Mouse (Mus musculus) stomach, embryonic 15.5 days (tissue): ENCODE results near the gene Mbnl2. TPM values are rescaled to one million over a fixed set of nuclear protein-coding genes. Genes with fewer than 3 reads are reported as not detected.

ENCODE experiments used
- ATAC-seq: fragments of 200-750 bp; cut with Nextera tagmentation; 2 replicates; pipeline ENCODE4 v1.8.0; 2017; ENCODE audit warnings: low read depth, moderate number of reproducible peaks, moderate TSS enrichment; ENCODE audit not compliant: insufficient read depth, low FRiP score
- H3K27ac ChIP-seq: fragments of 300-500 bp; sonication (generic); 2 replicates; pipeline ENCODE4 v1.5.1; 2015; ENCODE audit warnings: mild to moderate bottlenecking, inconsistent platforms
- H3K27me3 ChIP-seq: fragments of 300-500 bp; sonication (generic); replicated peaks from 2 replicates; pipeline ENCODE4 v1.6.1; 2015; ENCODE audit warnings: inconsistent platforms
- H3K36me3 ChIP-seq: fragments of 300-500 bp; sonication (generic); 2 replicates; pipeline ENCODE4 v1.6.1; 2015; ENCODE audit warnings: inconsistent platforms
- H3K4me1 ChIP-seq: fragments of 300-500 bp; sonication (generic); 2 replicates; pipeline ENCODE4 v1.6.1; 2015; ENCODE audit warnings: inconsistent platforms
- H3K4me2 ChIP-seq: fragments of 300-500 bp; sonication (generic); 2 replicates; pipeline ENCODE4 v1.6.1; 2015; ENCODE audit warnings: mild to moderate bottlenecking, inconsistent platforms
- H3K4me3 ChIP-seq: fragments of 300-500 bp; sonication (generic); replicated peaks from 2 replicates; pipeline ENCODE4 v1.5.1; 2015; ENCODE audit warnings: inconsistent platforms
- H3K9ac ChIP-seq: fragments of 300-500 bp; sonication (generic); 2 replicates; pipeline ENCODE4 v1.6.1; 2015; ENCODE audit warnings: inconsistent platforms
- H3K9me3 ChIP-seq: fragments of 300-500 bp; sonication (generic); 2 replicates; pipeline ENCODE4 v1.6.1; 2016; ENCODE audit warnings: inconsistent platforms
- WGBS: fragments of 180-500 bp; shearing (Covaris S2); methylation state at CpG from one replicate; pipeline ENCODE4 v1.1.7; 2015; 5-methylcytosine and 5-hydroxymethylcytosine counted together
- polyA plus RNA-seq: library from polyadenylated mRNA; unstranded; fragments of >200 nt; fragmentation: Nextera tagmentation; extraction: Ambion mirVana; gene quantifications from 2 replicates; pipeline ENCODE4 v1.2.1, GENCODE M21; 2015

Gene Mbnl2
- polyA plus RNA-seq, 1 experiment from 2014 or later: 109 TPM

DNA sequence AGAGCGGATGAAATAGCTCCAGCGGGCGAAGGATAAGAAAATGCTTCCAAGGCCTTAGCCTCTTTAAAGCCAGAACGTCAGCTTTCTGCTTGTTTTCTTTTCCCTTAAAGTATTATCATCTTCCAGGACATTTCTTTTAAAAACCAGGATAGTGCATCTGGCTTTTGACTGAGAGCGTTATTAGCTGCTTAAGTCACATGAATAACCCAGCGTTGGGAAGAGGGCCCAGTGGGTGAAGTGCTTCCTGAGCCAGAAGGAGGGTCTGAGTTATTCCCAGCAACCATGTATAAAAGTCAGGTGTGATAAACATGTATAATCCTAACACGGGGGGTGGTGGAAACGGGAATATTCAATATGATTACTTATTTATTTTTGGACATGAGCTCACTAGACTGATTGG is 61.4 kb downstream of the Mbnl2 start:
- no peak for ATAC-seq
- H3K4me1 ChIP-seq: peaks cover 17% of the 10 kb centered on the region
- WGBS: 59% methylated on average over 8 of the region's 8 CpGs
- H3K9me3 ChIP-seq: no peaks in the 10 kb centered on the region
- no peaks in the 10 kb centered on the region for H3K36me3 ChIP-seq
- no peak overlapping the region for H3K4me3 ChIP-seq
- no peak overlapping the region for H3K9ac ChIP-seq
- no peaks in the 10 kb centered on the region for H3K27me3 ChIP-seq
- 0 out of 2 replicates have a peak overlapping the region, but pooled peaks have one; percentile 3 for H3K27ac ChIP-seq
- no peak overlapping the region for H3K4me2 ChIP-seq

GRCm38 (mm10) chr14:120337731-120338462 is 62.4 kb downstream of the Mbnl2 start:
- H3K36me3 ChIP-seq: no peaks in the 10 kb centered on the region
- H3K27ac ChIP-seq: peak overlapping the region; percentile 67
- H3K9ac ChIP-seq: no peak overlapping the region
- peak; percentile 65 for ATAC-seq
- H3K4me2 ChIP-seq: no peak overlapping the region
- WGBS: 35% methylated on average over 7 of the region's 7 CpGs
- no peak overlapping the region for H3K4me3 ChIP-seq
- H3K9me3 ChIP-seq: no peaks in the 10 kb centered on the region
- no peaks in the 10 kb centered on the region for H3K27me3 ChIP-seq
- peaks cover 17% of the 10 kb centered on the region for H3K4me1 ChIP-seq

DNA sequence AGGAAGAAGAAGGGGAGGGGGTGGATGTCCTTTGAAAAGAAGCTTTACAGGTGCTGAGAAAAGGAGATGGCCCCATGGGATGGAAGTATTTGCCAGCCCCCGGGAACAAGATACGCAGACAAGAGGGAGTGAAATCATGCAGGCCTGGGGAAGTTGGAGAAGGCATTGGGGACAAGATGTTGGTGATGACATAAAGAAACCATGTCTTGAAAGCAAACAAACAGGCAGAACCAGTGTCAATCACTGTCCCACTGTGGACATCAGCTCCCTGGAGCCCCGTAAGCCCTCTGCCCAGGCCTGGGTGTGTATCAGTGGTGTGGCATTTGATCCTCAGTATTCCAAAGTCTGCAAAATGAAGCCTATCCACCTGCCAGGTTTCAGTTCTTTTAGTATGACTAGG is 63.2 kb downstream of the Mbnl2 start:
- no peak for ATAC-seq
- H3K4me2 ChIP-seq: no peak overlapping the region
- H3K36me3 ChIP-seq: no peaks in the 10 kb centered on the region
- no peak overlapping the region for H3K4me3 ChIP-seq
- H3K4me1 ChIP-seq: peaks cover 14% of the 10 kb centered on the region
- no peak overlapping the region for H3K9ac ChIP-seq
- H3K9me3 ChIP-seq: no peaks in the 10 kb centered on the region
- no peaks in the 10 kb centered on the region for H3K27me3 ChIP-seq
- 0 out of 2 replicates have a peak overlapping the region, but pooled peaks have one; percentile 67 for H3K27ac ChIP-seq
- 61% methylated on average over 3 of the region's 3 CpGs for WGBS

DNA sequence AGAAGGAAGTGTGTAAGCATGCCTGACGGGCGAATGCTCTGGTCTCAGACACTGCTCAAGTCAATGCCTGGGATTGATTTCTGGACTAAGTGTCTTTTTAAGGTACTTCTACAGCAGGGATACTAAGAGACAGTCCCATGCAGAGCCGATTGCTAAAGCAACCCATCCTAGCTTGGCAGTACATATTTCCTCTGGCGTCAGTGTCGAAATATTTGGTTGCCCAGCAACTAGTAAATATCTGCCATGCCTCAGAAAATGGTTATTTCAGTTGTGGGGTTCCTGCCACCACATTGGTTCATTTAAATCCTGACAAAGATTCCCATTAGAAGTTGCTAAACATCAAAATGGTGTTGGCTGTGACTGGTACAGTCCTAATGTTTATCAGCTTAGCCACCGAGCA is 66.4 kb downstream of the Mbnl2 start:
- Histone ChIP-seq H3K9ac (no peak overlapping the region), H3K9me3 (no peaks in the 10 kb centered on the region), H3K4me2 (no peak overlapping the region), H3K4me1 (0 out of 2 replicates have a peak, but pooled peaks cover under 1% of the 10 kb centered on the region), H3K27me3 (no peaks in the 10 kb centered on the region), H3K4me3 (no peak overlapping the region), H3K36me3 (peaks cover 2% of the 10 kb centered on the region; the same call in 1 of the 2 replicates), H3K27ac (peak overlapping the region; percentile 57; the same call in 1 of the 2 replicates)
- 73% methylated on average over 6 of the region's 6 CpGs for WGBS
- no peak for ATAC-seq

GRCm38 (mm10) chr14:120342321-120342720 is 66.9 kb downstream of the Mbnl2 start:
- 50% methylated on average over 7 of the region's 7 CpGs for WGBS
- H3K9me3 ChIP-seq: no peaks in the 10 kb centered on the region
- H3K9ac ChIP-seq: no peak overlapping the region
- H3K4me3 ChIP-seq: no peak overlapping the region
- H3K27me3 ChIP-seq: no peaks in the 10 kb centered on the region
- no peak overlapping the region for H3K27ac ChIP-seq
- peaks cover 2% of the 10 kb centered on the region; the same call in 1 of the 2 replicates for H3K36me3 ChIP-seq
- peak; percentile 15; the same call in 1 of the 2 replicates for ATAC-seq
- no peak overlapping the region for H3K4me2 ChIP-seq
- H3K4me1 ChIP-seq: no peaks in the 10 kb centered on the region

DNA sequence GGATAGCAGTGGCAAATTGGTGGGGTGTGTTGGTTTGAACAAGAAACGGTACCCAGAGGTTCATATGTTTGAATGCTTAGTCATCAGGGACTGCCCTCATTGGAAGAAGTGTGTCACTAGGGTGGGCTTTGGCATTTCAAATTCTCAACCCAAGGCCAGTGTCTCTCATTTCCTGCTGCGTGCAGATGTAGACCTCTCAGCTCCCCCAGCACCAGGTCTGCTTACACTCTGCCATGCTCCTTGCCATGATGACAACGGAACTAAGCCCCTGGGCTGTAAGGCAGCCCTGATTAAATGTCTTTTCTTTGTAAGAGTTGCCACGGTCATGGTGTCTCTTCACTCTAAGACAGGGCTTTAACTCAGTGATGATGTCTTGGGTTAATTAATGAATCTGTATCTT is 69.2 kb downstream of the Mbnl2 start:
- H3K4me3 ChIP-seq: no peak overlapping the region
- 90% methylated on average over 4 of the region's 4 CpGs for WGBS

GRCm38 (mm10) chr14:120347410-120348315 is 72.2 kb downstream of the Mbnl2 start:
- Histone ChIP-seq H3K36me3 (peaks cover 2% of the 10 kb centered on the region; the same call in 1 of the 2 replicates), H3K4me3 (no peak overlapping the region), H3K9ac (no peak overlapping the region), H3K9me3 (no peaks in the 10 kb centered on the region), H3K4me2 (no peak overlapping the region), H3K27ac (no peak overlapping the region), H3K27me3 (no peaks in the 10 kb centered on the region), H3K4me1 (peaks cover 6% of the 10 kb centered on the region; the same call in 1 of the 2 replicates)
- no peak for ATAC-seq
- 77% methylated on average over 11 of the region's 11 CpGs for WGBS

More for the DNA sequence above, 69.2 kb downstream of the Mbnl2 start:
- no peaks in the 10 kb centered on the region for H3K9me3 ChIP-seq
- H3K4me2 ChIP-seq: no peak overlapping the region
- no peaks in the 10 kb centered on the region for H3K4me1 ChIP-seq
- no peaks in the 10 kb centered on the region for H3K27me3 ChIP-seq
- no peak overlapping the region for H3K9ac ChIP-seq
- H3K27ac ChIP-seq: no peak overlapping the region
- no peak for ATAC-seq
- peaks cover 2% of the 10 kb centered on the region; the same call in 1 of the 2 replicates for H3K36me3 ChIP-seq

DNA sequence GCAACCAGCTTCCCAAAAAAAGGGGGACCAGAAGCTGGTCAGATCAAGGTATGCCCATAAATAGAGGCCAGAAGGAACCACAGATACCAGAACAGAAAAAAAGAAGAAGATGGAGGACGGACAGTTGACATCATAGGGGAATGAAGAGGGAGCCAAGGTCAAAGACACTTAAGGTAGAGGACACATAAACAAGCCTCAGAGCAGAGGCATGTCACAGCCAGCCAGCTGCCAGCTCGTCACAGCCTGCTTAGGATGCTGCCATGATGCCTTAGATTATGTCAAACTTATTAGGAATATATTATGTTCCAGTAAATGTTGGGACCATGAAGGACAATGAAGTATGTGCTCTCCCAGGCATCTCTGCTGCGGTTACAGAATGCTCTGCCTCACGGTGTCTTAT is 73.9 kb downstream of the Mbnl2 start:
- Histone ChIP-seq H3K36me3 (peaks cover 2% of the 10 kb centered on the region; the same call in 1 of the 2 replicates), H3K4me3 (no peak overlapping the region), H3K9me3 (no peaks in the 10 kb centered on the region), H3K27ac (no peak overlapping the region), H3K4me2 (no peak overlapping the region), H3K4me1 (peaks cover 17% of the 10 kb centered on the region), H3K9ac (no peak overlapping the region), H3K27me3 (no peaks in the 10 kb centered on the region)
- ATAC-seq: no peak
- WGBS: 89% methylated on average over 4 of the region's 4 CpGs

DNA sequence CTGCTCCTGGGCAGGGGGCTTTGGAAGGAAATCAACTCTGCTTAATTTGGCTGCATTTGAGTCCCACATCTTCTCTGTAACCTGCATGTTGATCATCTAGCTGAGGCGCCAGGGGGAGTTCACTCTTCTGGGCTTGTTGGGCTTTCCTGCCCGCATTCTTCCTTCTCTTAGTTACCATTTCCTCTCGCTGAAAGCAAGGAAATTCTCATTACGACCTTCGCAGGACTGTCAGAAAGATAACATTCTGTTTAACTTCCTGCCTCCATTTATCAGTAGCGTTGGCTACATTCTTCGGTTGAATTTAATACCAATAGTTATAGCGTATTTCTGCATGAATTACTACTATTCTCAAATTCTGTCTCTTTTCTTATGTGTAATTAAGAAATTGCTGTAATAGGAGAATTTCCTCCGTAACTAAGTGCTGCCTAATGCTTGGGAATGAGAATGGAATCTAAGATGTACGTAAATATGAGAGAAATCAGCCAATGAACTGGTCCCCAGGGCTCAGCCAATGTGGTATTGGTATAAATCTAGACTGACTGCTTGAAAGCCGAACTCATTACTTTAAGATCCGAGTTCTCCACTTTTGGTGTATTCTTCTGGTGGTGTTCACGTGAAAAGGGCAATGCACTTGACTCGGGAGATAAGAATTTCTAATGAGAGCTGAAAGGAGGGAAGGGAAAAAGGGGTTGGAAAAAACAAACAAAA is 76.8 kb downstream of the Mbnl2 start:
- Histone ChIP-seq H3K27ac (peak overlapping the region; percentile 41), H3K9ac (no peak overlapping the region), H3K4me2 (no peak overlapping the region), H3K27me3 (no peaks in the 10 kb centered on the region), H3K4me3 (no peak overlapping the region), H3K4me1 (peaks cover 32% of the 10 kb centered on the region), H3K36me3 (no peaks in the 10 kb centered on the region), H3K9me3 (no peaks in the 10 kb centered on the region)
- WGBS: 47% methylated on average over 14 of the region's 14 CpGs
- no peak for ATAC-seq

DNA sequence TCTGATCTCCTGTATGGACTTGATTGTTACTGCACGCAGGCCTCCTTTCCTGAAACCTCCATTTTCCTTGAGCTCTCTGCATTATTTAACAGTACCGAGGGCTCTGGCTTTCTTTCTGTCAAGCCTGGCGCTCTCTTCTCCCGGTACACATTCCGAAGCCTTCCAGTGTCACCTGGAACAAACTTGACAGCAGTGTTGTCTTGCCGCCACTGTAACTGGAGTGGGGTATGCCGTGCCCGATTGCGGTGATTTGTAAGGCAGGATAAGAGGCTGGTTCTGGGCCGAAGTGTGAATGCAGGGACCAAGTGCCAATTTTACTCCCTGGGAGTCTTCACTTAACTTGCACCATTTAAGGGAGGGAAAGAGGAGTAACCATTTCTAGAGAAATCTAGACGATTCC is 77.7 kb downstream of the Mbnl2 start:
- Histone ChIP-seq H3K36me3 (no peaks in the 10 kb centered on the region), H3K4me2 (no peak overlapping the region), H3K4me1 (peaks cover 32% of the 10 kb centered on the region), H3K27ac (peak overlapping the region; percentile 41), H3K27me3 (no peaks in the 10 kb centered on the region), H3K9me3 (no peaks in the 10 kb centered on the region), H3K4me3 (no peak overlapping the region), H3K9ac (no peak overlapping the region)
- no peak for ATAC-seq
- 58% methylated on average over 11 of the region's 11 CpGs for WGBS

- 40% methylated on average over 6 of the region's 6 CpGs for WGBS
- peaks cover 32% of the 10 kb centered on the region for H3K4me1 ChIP-seq
- peaks cover 3% of the 10 kb centered on the region; the same call in 1 of the 2 replicates for H3K36me3 ChIP-seq
- H3K9ac ChIP-seq: no peak overlapping the region
- H3K27me3 ChIP-seq: no peaks in the 10 kb centered on the region
- H3K9me3 ChIP-seq: no peaks in the 10 kb centered on the region
- H3K4me2 ChIP-seq: no peak overlapping the region
- H3K4me3 ChIP-seq: no peak overlapping the region
- H3K27ac ChIP-seq: peak overlapping the region; percentile 59; the same call in 1 of the 2 replicates
- no peak for ATAC-seq
Measured at GRCm38 (mm10) chr14:120354595-120354994, 79.1 kb downstream of the Mbnl2 start.
